ENCODE assay signal across 27 mouse cellular contexts in the genomic region with DNA sequence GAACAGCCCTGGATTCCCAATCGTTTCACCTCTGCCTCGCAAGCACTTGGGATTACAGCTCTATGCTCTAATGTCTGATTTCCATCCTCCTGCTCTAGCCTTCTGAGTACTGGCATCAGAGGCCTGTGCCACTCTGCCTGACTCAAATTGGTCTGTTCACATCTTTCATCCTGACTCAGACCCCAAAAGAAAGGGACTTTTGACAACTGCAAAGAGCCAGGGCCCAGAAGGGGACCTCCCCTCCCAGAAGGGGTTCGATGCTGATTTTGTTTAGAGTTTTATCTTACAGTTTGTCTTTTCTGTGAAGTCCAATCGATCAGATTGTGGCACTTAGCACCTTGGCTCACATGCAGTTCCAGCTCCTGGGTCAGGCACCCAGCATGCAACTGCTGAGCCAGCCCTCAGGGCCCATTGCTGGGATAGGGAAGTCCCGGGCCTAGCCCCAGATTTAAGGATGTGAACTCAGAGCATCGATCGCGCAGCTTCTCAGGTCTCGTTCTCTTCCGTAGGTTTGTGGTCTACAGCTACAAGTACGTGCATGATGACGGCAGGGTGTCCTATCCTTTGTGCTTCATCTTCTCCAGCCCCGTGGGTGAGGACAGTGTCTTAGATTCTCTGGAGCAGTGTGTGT. TPM values are rescaled to one million over a fixed set of nuclear protein-coding genes. Genes with fewer than 3 reads are reported as not detected.
DNase-seq lines count a peak whose midpoint lies in the region; ATAC-seq lines count a peak whose summit lies in the region.
"Had no signal": no experiment of that assay in that cellular context is flagged by ENCODE, and none has a peak within 500 bp of the region (broad histone marks: within the 10 kb centered on the region; RNA-seq: fewer than 3 reads in every experiment).

No protein-coding gene starts in this region.

- peak; percentile 92 for DNase-seq in heart, adult 11 months
- DNase-seq in heart, embryonic 10.5 days (ENCODE audit: low spot score), result no peak
- DNase-seq in A20 (ENCODE audit: low read depth, low spot score), result peak; percentile 56
- no peak for DNase-seq in ovary, postnatal 36 days (ENCODE audit: low spot score)
- no peak for DNase-seq in embryo, embryonic 10 days (ENCODE audit: low spot score)
- DNase-seq in midbrain, embryonic 11.5 days (ENCODE audit: low spot score, missing footprints), result no peak
- DNase-seq: adrenal gland, postnatal 14 days; cerebellum, adult 8-10 months; gastrocnemius, postnatal 10 days; heart, postnatal 4 days; kidney, adult 2 months; kidney, postnatal 14 days; layer of hippocampus, postnatal 36 days; lung, postnatal 10 days; right cerebral cortex, postnatal 25 days; thymus, postnatal 25 days had no signal

- H3K4me3 ChIP-seq in heart, embryonic 10.5 days, result no peak overlapping the region
- no peak overlapping the region for H3K4me3 ChIP-seq in macrophage (ENCODE audit: inconsistent target)
- H3K4me3 ChIP-seq in midbrain, embryonic 11.5 days (ENCODE audit: low read depth, low read length), result no peak overlapping the region
- H3K4me3 ChIP-seq: embryonic facial prominence, embryonic 12.5 days; heart, adult 2 months; heart, embryonic 15.5 days; layer of hippocampus, adult 2 months; limb, embryonic 13.5 days; midbrain, embryonic 12.5 days had no signal

- no peaks in the 10 kb centered on the region for H3K36me3 ChIP-seq in heart, embryonic 10.5 days
- no peaks in the 10 kb centered on the region for H3K36me3 ChIP-seq in macrophage (ENCODE audit: inconsistent target)
- no peaks in the 10 kb centered on the region for H3K36me3 ChIP-seq in midbrain, embryonic 11.5 days (ENCODE audit: control insufficient read depth, insufficient read depth, low read length)
- H3K36me3 ChIP-seq: embryonic facial prominence, embryonic 12.5 days; heart, embryonic 15.5 days; limb, embryonic 13.5 days; midbrain, embryonic 12.5 days had no signal

- peaks cover 7% of the 10 kb centered on the region; the same call in 1 of the 2 replicates for H3K27me3 ChIP-seq in heart, embryonic 10.5 days (ENCODE audit: insufficient read depth, poor library complexity, severe bottlenecking)
- H3K27me3 ChIP-seq in midbrain, embryonic 11.5 days (ENCODE audit: control insufficient read depth, insufficient read depth, low read length), result peaks cover 4% of the 10 kb centered on the region; the same call in 1 of the 2 replicates
- H3K27me3 ChIP-seq: embryonic facial prominence, embryonic 12.5 days had no signal

- no peak overlapping the region for H3K27ac ChIP-seq in heart, embryonic 10.5 days
- peak overlapping the region; percentile 94 for H3K27ac ChIP-seq in macrophage
- no peak overlapping the region for H3K27ac ChIP-seq in midbrain, embryonic 11.5 days (ENCODE audit: low read depth, low read length)
- H3K27ac ChIP-seq: embryonic facial prominence, embryonic 12.5 days; heart, adult 2 months; heart, embryonic 15.5 days; hindbrain, postnatal 0 days; layer of hippocampus, adult 2 months; limb, embryonic 13.5 days; midbrain, embryonic 12.5 days; stomach, postnatal 0 days had no signal

- WGBS in heart, embryonic 10.5 days, result 77% methylated on average over 13 of the region's 13 CpGs
- WGBS in macrophage (ENCODE audit: missing documents), result 50% methylated on average over 13 of the region's 13 CpGs
- WGBS in midbrain, embryonic 11.5 days, result 89% methylated on average over 13 of the region's 13 CpGs

- no peaks in the 10 kb centered on the region for H3K79me2 ChIP-seq in macrophage (ENCODE audit: inconsistent target)

- no peaks in the 10 kb centered on the region for H3K9me3 ChIP-seq in heart, embryonic 10.5 days
- H3K9me3 ChIP-seq in midbrain, embryonic 11.5 days (ENCODE audit: control insufficient read depth, low read length), result no peaks in the 10 kb centered on the region
- H3K9me3 ChIP-seq: embryonic facial prominence, embryonic 12.5 days; heart, embryonic 15.5 days; limb, embryonic 13.5 days; midbrain, embryonic 12.5 days had no signal

- H3K4me2 ChIP-seq in midbrain, embryonic 11.5 days, result no peak overlapping the region
- H3K4me2 ChIP-seq: embryonic facial prominence, embryonic 12.5 days; heart, embryonic 15.5 days; limb, embryonic 13.5 days; midbrain, embryonic 12.5 days had no signal

- ATAC-seq in activated CD4-positive, CD25-positive, alpha-beta regulatory T cell, adult 4 months, result peak; percentile 44
- ATAC-seq in midbrain, embryonic 11.5 days (ENCODE audit: low FRiP score), result no peak
- ATAC-seq: forebrain, embryonic 14.5 days; hindbrain, postnatal 0 days had no signal

- H3K9ac ChIP-seq in midbrain, embryonic 11.5 days (ENCODE audit: low read length), result no peak overlapping the region
- H3K9ac ChIP-seq: embryonic facial prominence, embryonic 12.5 days; heart, embryonic 15.5 days; limb, embryonic 13.5 days; midbrain, embryonic 12.5 days had no signal

- H3K4me1 ChIP-seq in heart, embryonic 10.5 days, result peaks cover 9% of the 10 kb centered on the region
- H3K4me1 ChIP-seq in midbrain, embryonic 11.5 days (ENCODE audit: control insufficient read depth, insufficient read depth, low read length), result peaks cover 5% of the 10 kb centered on the region; the same call in 1 of the 2 replicates
- H3K4me1 ChIP-seq: embryonic facial prominence, embryonic 12.5 days had no signal

RNA-seq across cellular contexts. Expression of gene Gmfg, which starts 7.2 kb away (rescaled TPM):
- polyA plus RNA-seq in heart, embryonic 10.5 days (2016; fragmentation: Nextera tagmentation; extraction: Ambion mirVana), result 7.5 and 8.7 TPM in 2 replicates
- polyA plus RNA-seq in activated CD4-positive, CD25-positive, alpha-beta regulatory T cell, adult 4 months (2017; shearing (Covaris generic)), result 100 to 1,000 TPM; 694 to 773 TPM
- 10 to 100 TPM in 22 of 26 experiments, 1 to 10 TPM in 4; 3.0 to 77.3 (median 33.3) TPM for total RNA-seq in macrophage (2018; cell fraction: chromatin; rRNA removed)
- total RNA-seq in macrophage (2018; cell fraction: cytosol; rRNA removed), result 100 to 1,000 TPM; 105 to 245 (median 163) TPM
- total RNA-seq in macrophage (2018; cell fraction: nucleus; rRNA removed), result 100 to 1,000 TPM in 1 of 26 experiments, 10 to 100 TPM in 24, 1 to 10 TPM in 1; 8.7 to 100 (median 48.2) TPM
- polyA plus RNA-seq in macrophage (2018), result 66.4 to 177 TPM (median 158 TPM) in 3 replicates
- 6.3 and 7.5 TPM in 2 replicates for polyA plus RNA-seq in midbrain, embryonic 11.5 days (2014; fragmentation: Nextera tagmentation; extraction: Ambion mirVana)

RNA-seq across cellular contexts. Expression of gene Lrfn1, which starts 7.3 kb away (rescaled TPM):
- polyA plus RNA-seq in heart, embryonic 10.5 days (2016; fragmentation: Nextera tagmentation; extraction: Ambion mirVana), result 1.5 and 1.9 TPM in 2 replicates
- polyA plus RNA-seq in activated CD4-positive, CD25-positive, alpha-beta regulatory T cell, adult 4 months (2017; shearing (Covaris generic)), result not detected
- total RNA-seq in macrophage (2018; cell fraction: chromatin; rRNA removed), result 1 to 10 TPM in 10 of 26 experiments, under 1 TPM in 7, not detected in 9; 0.33 to 2.3 (median 1.3) TPM
- total RNA-seq in macrophage (2018; cell fraction: cytosol; rRNA removed), result 1 to 10 TPM in 13 of 26 experiments, under 1 TPM in 13; 0.29 to 2.3 (median 0.99) TPM
- total RNA-seq in macrophage (2018; cell fraction: nucleus; rRNA removed), result 1 to 10 TPM in 19 of 26 experiments, under 1 TPM in 7; 0.54 to 4.0 (median 1.6) TPM
- 0.24 to 1.4 TPM (median 0.89 TPM) in 3 replicates for polyA plus RNA-seq in macrophage (2018)
- 4.5 and 5.0 TPM in 2 replicates for polyA plus RNA-seq in midbrain, embryonic 11.5 days (2014; fragmentation: Nextera tagmentation; extraction: Ambion mirVana)

RNA-seq across cellular contexts. Expression of gene Paf1, which starts 51.7 kb away (rescaled TPM):
- 79.8 and 81.3 TPM in 2 replicates for polyA plus RNA-seq in heart, embryonic 10.5 days (2016; fragmentation: Nextera tagmentation; extraction: Ambion mirVana)
- polyA plus RNA-seq in activated CD4-positive, CD25-positive, alpha-beta regulatory T cell, adult 4 months (2017; shearing (Covaris generic)), result 10 to 100 TPM; 49.2 to 65.4 TPM
- total RNA-seq in macrophage (2018; cell fraction: chromatin; rRNA removed), result 100 to 1,000 TPM; 101 to 451 (median 214) TPM
- 10 to 100 TPM; 37.2 to 79.3 (median 58.5) TPM for total RNA-seq in macrophage (2018; cell fraction: cytosol; rRNA removed)
- 100 to 1,000 TPM in 20 of 26 experiments, 10 to 100 TPM in 6; 77.1 to 321 (median 147) TPM for total RNA-seq in macrophage (2018; cell fraction: nucleus; rRNA removed)
- 72.5 to 257 TPM (median 75.2 TPM) in 3 replicates for polyA plus RNA-seq in macrophage (2018)
- polyA plus RNA-seq in midbrain, embryonic 11.5 days (2014; fragmentation: Nextera tagmentation; extraction: Ambion mirVana), result 72.8 and 83.8 TPM in 2 replicates

RNA-seq across cellular contexts. Expression of gene Med29, which starts 52.0 kb away (rescaled TPM):
- 58.8 and 62.0 TPM in 2 replicates for polyA plus RNA-seq in heart, embryonic 10.5 days (2016; fragmentation: Nextera tagmentation; extraction: Ambion mirVana)
- polyA plus RNA-seq in activated CD4-positive, CD25-positive, alpha-beta regulatory T cell, adult 4 months (2017; shearing (Covaris generic)), result 10 to 100 TPM; 29.7 to 30.6 TPM
- 10 to 100 TPM in 2 of 26 experiments, 1 to 10 TPM in 24; 2.6 to 11.9 (median 5.0) TPM for total RNA-seq in macrophage (2018; cell fraction: chromatin; rRNA removed)
- total RNA-seq in macrophage (2018; cell fraction: cytosol; rRNA removed), result 10 to 100 TPM in 22 of 26 experiments, 1 to 10 TPM in 4; 8.8 to 16.2 (median 11.9) TPM
- total RNA-seq in macrophage (2018; cell fraction: nucleus; rRNA removed), result 10 to 100 TPM in 2 of 26 experiments, 1 to 10 TPM in 24; 2.4 to 10.8 (median 5.4) TPM
- 13.6 to 20.0 TPM (median 16.3 TPM) in 3 replicates for polyA plus RNA-seq in macrophage (2018)
- 44.4 and 50.5 TPM in 2 replicates for polyA plus RNA-seq in midbrain, embryonic 11.5 days (2014; fragmentation: Nextera tagmentation; extraction: Ambion mirVana)

Comparison
In these comparisons a context has a peak if more than half of its experiments do, and no peak if none do; other contexts are left out.
1. DNase-seq: peak in heart, adult 11 months (single experiment) and A20 (single experiment); none in heart, embryonic 10.5 days (single experiment), ovary, postnatal 36 days (single experiment), embryo, embryonic 10 days (single experiment) and midbrain, embryonic 11.5 days (single experiment).